Mouse (Mus musculus): ENCODE measurements around the gene Rad51b.

Rad51b gene

DNA sequence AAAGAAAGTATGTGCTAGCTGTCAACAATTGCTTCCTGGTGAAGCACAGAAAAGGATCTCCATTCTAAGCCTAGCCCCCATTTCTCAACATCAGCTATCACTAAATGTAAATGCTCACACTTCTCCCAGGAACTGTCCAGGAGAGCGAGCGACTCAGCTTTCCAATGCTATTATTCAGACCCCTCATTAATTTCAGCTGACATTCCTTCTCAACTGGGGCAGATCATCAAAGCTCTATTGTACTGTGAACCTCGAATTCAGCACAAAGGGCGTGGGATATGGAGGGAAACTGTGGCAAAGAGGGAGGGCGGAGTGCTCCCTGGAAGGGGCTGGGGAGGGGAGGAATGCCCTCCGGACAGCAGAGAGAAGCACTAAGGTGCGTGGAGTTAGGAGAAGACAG, 528.8 kb downstream of the Rad51b start:
- in situ Hi-C loops (cut with MboI, MseI) = no loop called here

DNA sequence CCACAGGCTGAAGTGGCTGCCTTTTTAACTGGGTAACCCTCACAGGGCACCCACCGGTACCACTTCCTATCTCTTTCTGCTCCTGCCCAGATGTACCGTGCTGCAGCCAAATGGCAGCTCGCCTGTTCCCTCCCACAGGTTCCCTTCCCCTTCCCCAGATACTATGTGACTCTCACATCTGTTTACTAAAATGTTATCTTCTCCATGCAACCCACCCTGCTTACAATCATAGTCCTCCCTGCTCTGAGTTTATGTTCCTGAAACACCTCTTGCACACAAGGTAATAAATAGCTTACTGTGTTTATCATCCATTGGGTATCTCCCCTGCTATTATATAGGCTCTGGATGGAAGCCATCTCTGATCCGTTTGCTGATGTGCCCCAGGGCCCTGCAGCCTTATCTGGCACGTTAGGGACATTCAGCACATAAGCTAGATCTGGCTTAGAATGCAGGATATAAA, 530.2 kb downstream of the Rad51b start:
- in situ Hi-C loops (cut with MboI, MseI) = no loop called here

DNA sequence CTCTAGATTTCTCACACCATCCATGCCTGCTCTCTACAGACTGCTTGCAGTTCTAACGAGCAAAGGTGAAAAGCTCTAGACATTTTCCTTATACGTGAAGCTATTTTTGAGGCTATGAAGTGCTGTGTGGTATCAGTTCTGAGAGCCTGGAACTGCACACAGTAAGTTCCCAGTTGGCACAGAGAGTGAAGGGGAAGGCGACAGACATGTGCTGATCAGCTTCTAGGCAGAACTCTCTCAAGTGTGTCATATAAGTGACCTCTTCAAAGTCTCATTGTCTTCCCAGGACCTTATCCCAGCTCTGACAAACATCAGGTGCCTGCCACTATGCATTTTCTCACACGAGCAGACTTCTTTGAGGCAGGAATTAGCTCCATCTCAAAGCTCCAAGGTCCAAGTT, 530.7 kb downstream of the Rad51b start:
- in situ Hi-C loops (cut with MboI, MseI) = no loop called here

DNA sequence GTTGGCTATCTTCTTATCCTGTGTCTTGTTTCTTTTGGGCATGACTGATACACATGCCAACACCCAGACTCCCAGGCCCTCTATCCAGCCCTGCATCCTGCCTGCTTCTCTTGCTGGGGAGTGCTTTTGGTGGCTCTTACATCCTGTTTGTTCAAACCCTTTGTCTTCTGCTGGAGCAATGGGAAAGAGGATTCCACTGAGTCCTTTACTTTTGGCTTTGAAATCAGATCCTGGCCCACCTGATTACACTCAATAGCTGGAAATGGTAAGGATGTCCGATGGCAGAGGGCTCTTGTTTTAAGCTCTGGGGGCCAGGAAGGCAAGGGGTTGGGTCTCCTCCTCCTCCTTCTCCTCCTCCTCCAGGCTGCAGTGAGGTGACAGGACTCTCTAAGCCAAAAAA, 533.6 kb downstream of the Rad51b start:
- in situ Hi-C loops (cut with MboI, MseI) = no loop called here

DNA sequence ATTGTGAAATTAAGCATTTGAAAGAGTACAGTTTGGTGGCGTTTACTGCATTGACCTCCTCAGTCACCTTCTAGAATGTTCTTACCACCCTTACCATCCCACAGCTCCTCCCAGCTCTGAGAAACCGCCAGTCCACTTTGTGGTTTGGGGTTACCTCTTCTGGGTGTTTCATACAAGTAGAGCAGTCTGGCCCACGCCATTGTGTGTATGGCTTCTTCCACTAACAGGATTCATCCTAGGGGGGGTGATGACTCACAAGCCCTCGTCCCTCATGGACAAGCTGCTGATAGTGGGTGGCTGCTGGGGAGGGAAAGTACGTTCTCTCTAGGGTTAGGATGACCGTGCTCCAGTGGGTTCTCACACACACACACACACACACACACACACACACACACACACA, 535.5 kb downstream of the Rad51b start:
- in situ Hi-C loops (cut with MboI, MseI) = no loop called here

DNA sequence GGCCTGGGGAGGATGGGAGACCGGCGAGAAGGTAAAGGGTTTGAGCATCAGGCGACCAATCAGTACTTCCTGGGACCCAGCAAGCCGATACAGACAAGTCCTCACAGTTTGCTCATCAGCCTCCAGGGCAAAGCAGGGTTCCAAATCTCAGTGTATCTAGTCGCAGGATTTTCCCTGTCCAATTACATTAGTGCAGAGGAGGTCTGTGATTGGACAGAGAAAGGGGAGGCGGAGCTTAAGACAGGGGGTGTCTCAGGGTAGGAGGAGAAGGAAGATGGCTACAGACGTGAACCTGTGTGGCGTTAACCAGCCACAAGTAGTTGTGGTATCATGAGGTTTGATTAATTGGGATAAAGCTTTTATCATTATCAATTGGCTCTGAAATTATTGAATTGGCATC, 538.4 kb downstream of the Rad51b start:
- in situ Hi-C loops (cut with MboI, MseI) = no loop called here

DNA sequence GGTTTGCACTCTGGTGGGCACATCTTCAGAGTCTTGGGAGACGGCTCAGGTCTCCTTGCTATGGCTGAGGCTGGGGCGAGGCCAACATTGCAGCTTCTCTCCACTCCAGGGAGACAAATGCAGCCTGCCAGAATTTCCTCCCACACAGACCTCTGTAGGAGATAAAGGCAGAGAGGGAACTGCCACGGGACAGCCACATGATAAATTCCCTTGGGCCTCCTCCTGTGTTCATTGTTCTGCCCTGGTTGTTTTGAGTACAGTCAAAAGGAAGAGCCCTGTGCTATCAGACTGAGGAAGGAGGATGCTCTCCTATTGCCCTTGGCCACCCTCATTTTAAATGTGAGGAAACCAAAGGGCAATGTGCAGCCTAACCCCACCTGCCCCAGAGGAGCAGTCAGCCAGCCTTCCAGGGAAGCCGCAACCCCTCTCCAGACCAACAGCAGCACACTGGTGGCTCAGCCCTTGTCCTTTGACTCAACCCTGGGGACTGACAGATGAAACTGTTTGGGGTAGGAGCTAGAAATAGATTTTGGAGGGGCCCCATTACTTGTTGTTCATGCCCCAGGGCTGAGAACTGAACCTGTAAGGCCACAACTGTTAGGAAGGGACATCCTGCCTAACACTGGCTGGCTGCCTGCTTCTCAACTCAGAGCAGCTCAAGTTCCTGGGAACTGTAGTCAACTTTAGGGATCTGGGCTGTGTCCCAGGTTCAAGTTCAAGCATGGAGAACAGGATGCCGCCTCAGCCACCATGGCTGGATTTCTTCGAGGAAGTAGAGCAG, 541.3 kb downstream of the Rad51b start:
- in situ Hi-C loops (cut with MboI, MseI) = no loop called here

DNA sequence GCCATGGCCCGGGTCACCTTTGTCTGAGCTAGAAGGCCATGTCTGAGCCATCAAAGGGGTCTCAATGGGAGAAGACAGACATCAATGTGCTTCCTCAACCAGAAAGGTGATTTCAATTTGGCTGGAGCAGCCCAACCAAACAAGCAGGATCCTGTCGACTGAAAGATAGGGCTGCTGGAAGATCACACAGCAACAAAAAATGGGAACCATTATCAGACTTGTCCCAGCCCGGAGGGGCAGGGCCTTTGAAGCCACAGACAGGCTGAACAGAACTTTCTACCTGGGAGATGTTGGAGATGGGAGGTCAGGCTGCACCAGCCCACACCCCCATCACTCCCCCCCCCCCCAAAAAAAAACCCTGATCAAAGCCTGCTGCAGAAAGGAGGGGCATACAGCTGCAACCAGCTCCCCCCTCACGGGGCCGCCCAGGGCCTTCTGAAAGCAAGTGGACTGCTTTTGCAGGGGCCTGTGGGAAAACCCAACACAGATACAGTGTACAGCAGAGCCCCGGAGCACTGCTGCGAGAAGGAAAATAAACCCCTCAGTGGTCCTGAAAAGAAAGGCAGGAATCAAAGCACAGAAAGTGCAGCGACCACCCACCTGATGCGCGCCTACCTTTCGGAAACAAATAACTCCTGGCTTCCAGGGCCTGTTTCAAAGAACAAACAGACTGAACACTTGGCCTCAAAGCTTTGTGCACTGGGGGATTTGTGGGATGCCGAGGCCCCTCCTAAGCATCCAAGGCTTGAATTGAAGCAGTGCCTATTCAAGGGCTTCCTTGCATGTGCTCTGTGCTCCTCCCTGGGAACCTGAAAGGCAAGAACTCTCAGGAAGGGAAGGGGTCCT, 542.2 kb downstream of the Rad51b start:
- in situ Hi-C loops (cut with MboI, MseI) = no loop called here

DNA sequence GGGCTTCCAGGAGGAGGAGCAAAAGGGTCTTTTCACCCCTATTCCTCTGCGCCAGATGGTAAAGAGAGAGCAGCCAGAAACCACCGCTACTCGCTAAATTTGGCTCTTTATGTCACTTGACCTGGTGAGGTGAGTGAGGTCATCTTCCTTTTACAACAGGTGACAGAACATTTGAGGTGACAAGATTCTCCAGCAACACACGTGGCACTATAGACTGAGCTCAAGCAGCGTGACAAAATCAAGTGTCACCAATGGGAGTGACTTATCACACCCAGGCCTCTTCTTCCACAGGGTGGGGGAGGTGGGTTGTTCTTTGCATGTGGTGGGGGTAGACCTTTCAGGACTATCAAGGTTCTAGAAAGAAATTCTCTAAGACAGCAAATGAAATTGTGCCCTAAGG, 543.4 kb downstream of the Rad51b start:
- in situ Hi-C loops (cut with MboI, MseI) = no loop called here

DNA sequence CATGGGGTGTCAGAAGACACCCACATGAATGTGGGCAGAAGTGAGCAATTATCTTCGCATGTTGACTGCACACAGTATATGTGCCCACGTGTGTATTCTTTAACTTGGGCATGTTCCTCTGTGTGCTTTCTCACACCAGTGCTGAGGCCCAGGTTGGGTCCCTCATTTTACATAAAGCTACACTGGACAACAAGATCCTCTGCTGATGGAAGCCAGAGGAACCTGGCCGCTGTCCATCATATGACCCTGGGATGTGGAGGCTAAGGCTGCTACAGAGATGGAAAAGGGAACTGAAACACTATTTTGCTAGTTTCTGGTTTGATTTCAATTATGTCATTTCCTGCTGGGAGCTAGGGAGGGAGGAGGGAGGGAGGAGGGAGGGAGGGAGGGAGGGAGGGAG, 544.2 kb downstream of the Rad51b start:
- in situ Hi-C loops (cut with MboI, MseI) = no loop called here

DNA sequence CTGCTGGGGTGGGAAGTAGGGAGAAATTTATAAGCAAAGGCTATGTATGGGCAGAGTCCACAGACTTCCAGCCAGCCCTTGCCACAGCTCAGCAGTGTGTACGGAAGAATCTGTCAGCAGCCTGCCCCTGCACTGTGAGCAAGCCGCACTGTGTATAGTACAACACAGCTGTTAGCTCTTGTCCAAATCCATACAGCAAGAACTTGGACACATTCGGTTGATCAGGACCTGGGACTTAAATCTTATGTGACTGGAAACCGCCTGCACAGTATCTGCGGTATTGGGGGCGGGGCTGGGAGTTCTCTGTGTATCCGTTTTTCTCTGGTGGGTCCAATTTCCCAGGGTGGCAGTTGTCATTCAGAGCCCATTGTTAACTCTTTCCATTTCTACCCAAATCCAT, 545.2 kb downstream of the Rad51b start:
- in situ Hi-C loops (cut with MboI, MseI) = no loop called here

DNA sequence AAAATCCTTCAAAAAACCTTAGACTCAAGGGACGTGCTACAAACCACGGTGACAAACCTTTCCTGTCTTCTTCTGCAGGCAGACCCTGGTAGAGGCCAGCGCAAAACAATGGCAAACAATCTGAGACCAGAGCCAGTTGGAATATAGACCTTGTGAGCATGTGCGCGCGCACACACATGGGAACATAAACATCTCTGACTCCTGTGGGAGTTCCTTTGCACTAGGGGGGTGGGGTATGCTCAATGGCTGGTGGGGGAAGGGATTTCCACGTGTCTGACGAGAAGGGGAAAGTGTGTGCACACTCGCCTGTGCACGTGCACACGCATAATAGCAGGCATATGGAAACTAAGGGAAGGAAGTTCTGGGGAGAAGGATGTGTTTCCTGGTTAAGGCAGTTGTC, 545.9 kb downstream of the Rad51b start:
- in situ Hi-C loops (cut with MboI, MseI) = no loop called here

DNA sequence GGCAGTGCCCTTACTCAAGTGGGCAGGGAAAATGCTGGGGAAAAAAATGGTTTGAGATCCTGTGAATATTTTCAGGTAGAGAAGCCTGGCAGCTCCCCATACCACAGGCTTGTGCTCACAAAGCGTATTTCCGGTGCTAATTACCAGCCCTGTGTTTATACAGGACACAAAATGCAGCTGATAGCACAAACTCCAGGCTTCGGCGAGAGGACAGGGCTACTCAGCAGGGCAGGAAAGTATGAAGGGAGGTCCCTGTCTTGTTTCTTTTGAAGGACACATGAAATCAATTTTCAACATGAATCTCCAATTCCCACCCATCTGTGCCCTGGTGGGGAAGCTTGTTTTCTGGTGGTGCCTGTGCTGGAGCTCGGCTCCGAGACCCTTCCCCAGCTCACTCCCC, 546.4 kb downstream of the Rad51b start:
- in situ Hi-C loops (cut with MboI, MseI) = no loop called here

DNA sequence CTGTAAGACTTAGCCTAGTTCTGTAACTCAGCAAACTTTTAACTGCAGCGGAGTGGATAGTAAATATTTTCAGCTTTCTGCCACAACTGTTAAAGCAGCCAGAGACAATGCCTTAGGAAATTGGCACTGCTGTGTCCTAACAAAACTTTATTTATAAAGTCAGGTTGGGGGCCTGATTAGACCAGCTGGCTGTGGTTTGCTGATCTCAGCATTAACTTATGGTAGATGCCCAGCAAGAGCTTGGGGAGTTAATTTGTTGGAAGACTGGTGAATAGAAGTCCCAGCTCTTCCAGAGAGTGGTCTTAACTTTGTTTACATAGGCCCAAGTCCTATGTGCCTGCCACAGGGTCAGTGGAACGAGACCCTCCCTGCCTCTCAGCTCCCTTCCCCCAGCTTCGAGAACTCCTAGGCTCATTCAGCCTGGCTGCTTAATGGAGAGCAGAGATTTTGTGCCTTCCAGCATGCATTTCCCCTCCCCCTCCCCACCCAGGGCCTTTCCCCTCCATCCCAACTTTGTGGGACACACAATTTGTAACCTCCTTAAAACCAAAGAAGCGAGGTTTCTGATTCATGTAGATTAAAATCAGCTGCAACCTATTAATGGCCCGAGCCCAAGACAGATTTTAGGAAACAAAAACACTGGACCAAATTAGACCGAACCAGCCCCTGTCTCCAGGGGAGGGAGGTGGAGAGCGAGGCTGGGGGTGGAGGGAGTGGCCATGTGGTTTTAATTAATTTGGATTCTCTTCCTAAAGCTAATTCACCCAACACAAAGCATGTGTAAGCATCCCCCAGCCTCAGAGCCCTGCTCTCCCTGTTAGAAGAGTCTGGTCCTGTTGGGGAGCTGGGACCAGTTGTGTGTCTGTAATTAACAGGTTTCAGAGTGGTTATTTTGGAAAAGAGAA, 549.4 kb downstream of the Rad51b start:
- in situ Hi-C loops (cut with MboI, MseI) = no loop called here

DNA sequence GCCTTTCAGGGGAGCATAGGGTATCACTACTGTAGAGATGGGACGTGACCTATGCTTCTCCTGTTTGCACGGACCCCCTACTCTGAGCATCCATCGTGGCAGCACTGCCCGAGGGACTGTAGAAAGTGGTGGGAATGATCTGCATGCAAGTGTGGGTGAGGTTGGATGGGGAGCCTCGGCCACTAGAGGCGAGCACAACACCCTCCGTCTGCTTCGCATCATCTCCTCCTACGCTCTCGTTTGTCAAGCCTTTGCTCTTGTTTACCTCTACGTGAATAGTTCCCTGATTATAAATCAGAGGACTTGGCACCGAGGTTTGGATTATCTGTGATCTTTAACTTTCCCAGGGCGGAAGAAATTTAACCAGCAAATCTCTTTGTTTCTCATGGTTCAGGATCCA, 551.5 kb downstream of the Rad51b start:
- in situ Hi-C loops (cut with MboI, MseI) = no loop called here

DNA sequence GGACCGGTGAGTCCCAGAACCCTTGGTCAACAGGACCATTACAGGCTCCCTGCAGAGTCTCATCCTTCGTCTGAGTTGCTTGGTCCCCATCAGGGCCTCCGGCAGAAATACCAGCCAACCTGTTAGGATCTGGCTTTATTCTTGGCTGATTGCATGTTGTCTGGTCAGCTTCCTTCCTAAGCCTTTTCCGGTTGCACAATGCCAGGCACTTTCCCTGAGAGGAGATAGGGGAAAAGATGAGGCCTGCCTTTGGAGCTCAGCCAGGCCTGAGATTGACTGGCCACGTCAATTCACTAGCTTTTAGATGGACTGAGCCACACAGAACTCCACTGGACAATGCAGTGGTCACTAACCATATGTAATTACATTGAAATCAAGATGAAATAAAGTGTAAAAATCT, 552.9 kb downstream of the Rad51b start:
- in situ Hi-C loops (cut with MboI, MseI) = no loop called here

DNA sequence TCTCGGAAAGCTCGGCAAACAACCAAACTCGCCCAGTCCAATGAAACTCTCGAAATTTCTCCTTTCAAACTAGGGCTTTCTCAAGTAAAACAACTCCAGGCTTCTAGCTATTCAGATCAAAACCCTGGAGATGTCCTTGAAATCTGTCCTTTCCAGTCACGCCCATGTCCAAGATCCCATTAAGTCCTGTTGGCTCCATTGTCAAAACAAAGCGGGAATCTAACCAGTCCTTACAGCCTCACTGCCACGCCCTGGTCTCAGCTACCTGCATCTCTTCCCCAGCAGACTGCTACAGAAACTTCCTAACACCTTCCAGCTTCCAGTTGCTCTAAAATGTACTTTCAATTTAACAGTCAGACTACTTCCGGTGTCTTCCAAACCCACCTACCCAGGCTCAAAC, 554.8 kb downstream of the Rad51b start:
- in situ Hi-C loops (cut with MboI, MseI) = no loop called here

DNA sequence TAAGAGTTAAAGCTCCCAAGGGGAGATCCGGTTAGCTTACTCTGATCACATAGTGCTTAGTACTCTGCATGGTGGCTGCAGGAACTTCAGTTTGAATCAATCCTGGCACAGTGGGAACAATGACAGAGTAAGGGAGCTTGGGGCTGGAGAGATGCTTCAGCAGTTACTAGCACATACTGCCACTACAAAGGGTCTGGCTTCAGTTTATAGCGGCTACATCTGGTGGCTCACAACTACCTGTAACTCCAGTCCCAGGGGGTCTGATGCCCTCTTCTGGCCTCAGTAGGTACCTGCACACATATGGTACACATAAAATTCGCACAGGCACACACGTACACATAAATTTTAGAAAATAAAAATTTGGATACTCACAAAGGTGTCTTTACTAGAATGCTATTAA, 555.5 kb downstream of the Rad51b start:
- in situ Hi-C loops (cut with MboI, MseI) = no loop called here

DNA sequence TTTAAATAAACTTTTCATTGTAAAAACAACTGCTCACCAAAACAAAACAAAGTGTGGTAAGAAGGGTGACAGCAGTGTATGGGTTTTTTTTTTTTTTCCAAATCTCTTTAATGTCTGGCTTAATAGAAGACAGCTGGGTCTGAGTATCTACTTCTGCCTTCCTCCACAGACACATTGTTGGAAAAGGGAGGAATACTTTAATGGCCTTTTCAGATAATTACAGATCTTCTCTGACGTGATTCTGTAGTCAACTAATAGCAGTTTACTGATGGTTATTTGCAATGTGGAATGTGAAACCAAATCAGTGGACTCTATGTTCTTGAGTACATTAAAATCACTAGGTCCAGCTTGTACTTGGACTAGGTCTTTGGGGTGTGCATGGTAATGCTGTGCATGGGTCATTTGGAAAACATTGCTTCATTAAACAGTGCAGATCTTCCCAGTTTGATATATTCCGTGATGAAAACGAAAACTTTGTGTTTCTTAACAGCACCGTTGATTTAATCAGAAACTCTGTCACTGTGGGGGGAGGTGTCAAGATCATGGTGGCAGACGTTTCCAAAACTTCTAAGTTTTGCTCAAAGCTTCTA, 556.9 kb downstream of the Rad51b start:
- in situ Hi-C loops (cut with MboI, MseI) = no loop called here

DNA sequence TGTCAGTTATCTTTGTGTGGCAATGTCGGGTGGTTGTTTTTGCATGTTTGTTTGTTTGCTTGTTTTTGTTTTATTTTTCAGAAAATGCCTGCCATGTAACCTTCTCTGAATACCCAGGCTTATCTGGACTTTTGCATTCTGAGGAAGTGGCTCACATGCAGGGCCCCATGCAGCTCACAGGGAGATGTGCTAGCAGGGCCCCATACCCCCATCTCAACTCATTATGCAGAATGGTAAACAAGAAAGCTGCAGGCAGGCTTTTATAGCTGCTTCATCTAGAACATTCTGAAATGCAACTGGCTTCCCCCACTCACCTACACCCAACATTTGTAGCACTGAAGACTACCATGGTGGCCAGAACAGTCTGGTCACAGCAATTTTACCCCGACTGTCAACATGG, 557.4 kb downstream of the Rad51b start:
- in situ Hi-C loops (cut with MboI, MseI) = no loop called here

DNA sequence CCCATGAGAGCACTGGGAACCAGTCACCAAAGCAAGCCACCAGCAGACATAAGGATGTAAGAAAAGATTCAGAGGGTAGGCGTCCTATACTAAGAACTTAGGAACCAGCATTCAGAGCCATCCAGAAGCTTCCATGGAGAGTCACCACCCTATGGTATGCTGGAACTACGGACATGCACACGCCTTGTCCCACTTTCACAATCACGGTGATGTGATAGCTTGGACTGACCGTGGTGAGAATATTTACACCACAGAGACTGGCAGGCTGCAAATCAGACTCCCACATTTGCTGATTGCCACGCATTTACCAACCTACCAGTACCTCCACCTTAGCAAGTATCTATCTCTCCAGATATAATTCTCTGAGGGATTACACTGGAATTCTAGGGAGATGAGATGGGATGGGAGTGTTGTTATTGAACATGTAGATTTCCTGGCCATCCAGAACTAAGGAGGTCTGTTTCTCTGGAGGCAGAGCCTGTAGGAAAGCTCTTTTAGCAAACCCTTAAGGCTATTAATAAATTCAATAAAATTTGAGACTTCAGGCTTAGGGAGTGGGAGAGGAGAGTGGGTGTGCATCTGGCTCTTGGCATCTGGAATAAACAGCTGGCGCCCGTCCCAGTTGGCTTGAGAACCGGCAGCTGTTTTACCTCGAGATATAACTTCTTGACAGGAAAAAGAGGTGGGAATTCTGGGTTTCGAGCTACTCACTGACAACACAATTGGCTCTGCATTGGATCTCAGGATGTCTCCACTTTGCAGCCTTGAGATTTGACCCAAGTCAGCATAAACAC, 559.2 kb downstream of the Rad51b start:
- in situ Hi-C loops (cut with MboI, MseI) = no loop called here

Measured in T-helper 1 cell (primary cell).